Mouse (Mus musculus) hindbrain, embryonic 11.5 days (tissue): ENCODE results near the gene Kcng4. TPM values are rescaled to one million over a fixed set of nuclear protein-coding genes. Genes with fewer than 3 reads are reported as not detected.

Experiments used
- ATAC-seq: fragments of 200-750 bp; cut with Nextera tagmentation; 2 replicates; pipeline ENCODE4 v1.8.0; 2017; ENCODE audit warnings: mild to moderate bottlenecking, moderate TSS enrichment, moderate library complexity; ENCODE audit not compliant: low FRiP score
- DNase-seq: peaks from one replicate; pipeline ENCODE4 v3.0.0-alpha.2; 2015; ENCODE audit warnings: low spot score
- H3K27ac ChIP-seq: fragments of 300-500 bp; sonication (generic); 2 replicates; pipeline ENCODE4 v1.5.1; 2014; ENCODE audit warnings: mild to moderate bottlenecking, low read depth, low read length
- H3K27me3 ChIP-seq: fragments of 300-500 bp; sonication (generic); 2 replicates; pipeline ENCODE4 v1.6.1; 2014; ENCODE audit warnings: mild to moderate bottlenecking, low read length, moderate library complexity, mixed read lengths; ENCODE audit not compliant: control insufficient read depth, insufficient read depth
- H3K36me3 ChIP-seq: fragments of 300-500 bp; sonication (generic); 2 replicates; pipeline ENCODE4 v1.6.1; 2014; ENCODE audit warnings: mild to moderate bottlenecking, low read length, moderate library complexity, mixed read lengths; ENCODE audit not compliant: control insufficient read depth, insufficient read depth
- H3K4me1 ChIP-seq: fragments of 300-500 bp; sonication (generic); replicated peaks from 2 replicates; pipeline ENCODE4 v1.6.1; 2014; ENCODE audit warnings: low read length, mixed read lengths; ENCODE audit not compliant: control insufficient read depth, insufficient read depth
- H3K4me2 ChIP-seq: fragments of 300-500 bp; sonication (generic); replicated peaks from 2 replicates; pipeline ENCODE4 v1.6.1; 2014; ENCODE audit warnings: mild to moderate bottlenecking, low read depth, low read length
- H3K4me3 ChIP-seq: fragments of 300-500 bp; sonication (generic); 2 replicates; pipeline ENCODE4 v1.5.1; 2014; ENCODE audit warnings: low read depth, low read length
- H3K9ac ChIP-seq: fragments of 300-500 bp; sonication (generic); 2 replicates; pipeline ENCODE4 v1.6.1; 2014; ENCODE audit warnings: low read depth, low read length
- H3K9me3 ChIP-seq: fragments of 300-500 bp; sonication (generic); 2 replicates; pipeline ENCODE4 v1.6.1; 2016; ENCODE audit warnings: low read length; ENCODE audit not compliant: control insufficient read depth
- WGBS: fragments of 180-500 bp; shearing (Covaris S2); extraction: QIAGEN DNeasy Blood & Tissue Kit; methylation state at CpG from one replicate; pipeline ENCODE4 v1.1.7; 2014; 5-methylcytosine and 5-hydroxymethylcytosine counted together
- polyA plus RNA-seq: library from polyadenylated mRNA; unstranded; fragments of >200 nt; fragmentation: Nextera tagmentation; extraction: Ambion mirVana; gene quantifications from 2 replicates; pipeline ENCODE4 v1.2.1, GENCODE M21; 2014

Kcng4 gene
- 0.10 TPM in 1 of 2 replicates, not detected in the other for polyA plus RNA-seq

DNA sequence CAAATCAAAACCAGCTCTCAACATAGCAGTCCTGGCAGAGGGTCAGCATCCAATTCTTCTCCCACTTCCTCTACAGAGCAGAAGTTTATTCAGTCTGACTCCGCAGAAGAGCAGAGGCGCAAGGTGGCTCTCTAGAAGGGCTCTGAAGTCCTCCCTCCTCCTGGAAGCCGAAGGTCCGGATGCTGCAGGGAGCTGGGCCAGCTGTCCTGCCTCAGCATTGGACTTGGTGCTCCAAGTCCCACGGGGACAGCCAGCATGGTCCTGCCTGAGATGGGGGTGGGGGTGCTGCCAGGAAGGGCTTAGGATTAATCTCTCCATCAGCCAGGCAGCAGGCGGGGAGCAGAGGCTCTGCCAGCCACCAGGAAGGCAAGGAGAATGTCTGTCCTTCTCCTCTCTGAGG lies at the start of gene Kcng4:
Gene Kcng4, minus strand, starts transcription at position 303 of the 400 bp plus-strand sequence.
- no peak within 1 kb of the TSS for H3K4me2 ChIP-seq
- no peak within 1 kb of the TSS for H3K4me3 ChIP-seq
- H3K27ac ChIP-seq = no peak within 1 kb of the TSS
- ATAC-seq = no peak
- 47% methylated on average over 6 of the region's 6 CpGs for WGBS
- no peaks in the 10 kb centered on the region for H3K27me3 ChIP-seq
- no peaks in the 10 kb centered on the region for H3K9me3 ChIP-seq
- H3K4me1 ChIP-seq = peaks cover 6% of the 10 kb centered on the region; the same call in 1 of the 2 replicates
- H3K9ac ChIP-seq = no peak within 1 kb of the TSS
- no peaks in the 10 kb centered on the region for H3K36me3 ChIP-seq
- DNase-seq = no peak

- no peak for ATAC-seq
- no peaks in the 10 kb centered on the region for H3K4me1 ChIP-seq
- H3K9ac ChIP-seq = no peak overlapping the region
- no peaks in the 10 kb centered on the region for H3K27me3 ChIP-seq
- no peaks in the 10 kb centered on the region for H3K36me3 ChIP-seq
- DNase-seq = no peak
- WGBS = 73% methylated on average over 14 of the region's 14 CpGs
- H3K4me2 ChIP-seq = no peak overlapping the region
- no peaks in the 10 kb centered on the region for H3K9me3 ChIP-seq
- H3K4me3 ChIP-seq = no peak overlapping the region
- H3K27ac ChIP-seq = no peak overlapping the region
These were observed 43.7 kb upstream of the Kcng4 start for GRCm38 (mm10) chr8:119679184-119679583.

DNA sequence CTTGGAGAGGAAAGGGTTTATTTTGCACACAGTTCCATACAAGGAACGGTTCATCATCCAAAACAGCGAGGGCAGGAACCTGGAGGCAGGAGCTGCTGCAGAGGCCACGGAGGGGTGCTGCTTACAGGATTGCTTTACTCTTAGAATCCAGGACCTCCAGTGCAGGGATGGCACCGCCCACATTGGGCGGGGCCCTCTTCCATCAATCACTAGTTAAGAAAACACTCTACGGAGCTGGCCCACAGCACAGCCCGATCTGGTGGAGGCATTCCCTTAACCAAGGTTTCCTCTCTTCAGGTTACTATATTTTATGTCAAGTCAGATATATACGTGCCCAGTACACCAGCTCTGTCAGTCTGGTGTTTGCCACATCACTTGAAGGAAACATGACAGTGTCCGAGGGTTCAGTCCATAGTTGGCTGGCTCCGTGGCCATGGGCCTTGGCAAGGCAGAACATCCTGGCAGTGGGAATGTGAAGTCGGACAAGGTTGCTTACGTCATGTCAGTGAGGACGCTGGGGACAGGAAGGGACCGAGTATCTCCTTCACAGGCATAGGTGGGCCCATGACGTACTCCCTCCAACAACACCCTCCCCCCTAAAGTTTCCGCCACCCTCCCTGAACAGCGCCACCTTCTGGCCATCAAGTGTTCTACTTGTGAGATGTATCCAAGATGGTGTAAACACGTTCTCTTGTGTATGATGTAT lies 42.8 kb upstream of the Kcng4 start:
- no peak overlapping the region for H3K27ac ChIP-seq
- 11% methylated on average over 18 of the region's 18 CpGs for WGBS
- H3K9ac ChIP-seq = no peak overlapping the region
- H3K4me1 ChIP-seq = no peaks in the 10 kb centered on the region
- H3K4me2 ChIP-seq = peak overlapping the region; percentile 36
- H3K36me3 ChIP-seq = no peaks in the 10 kb centered on the region
- no peaks in the 10 kb centered on the region for H3K27me3 ChIP-seq
- DNase-seq = peak; percentile 79
- H3K9me3 ChIP-seq = no peaks in the 10 kb centered on the region
- no peak overlapping the region for H3K4me3 ChIP-seq
- peak; percentile 48; the same call in 1 of the 2 replicates for ATAC-seq

DNA sequence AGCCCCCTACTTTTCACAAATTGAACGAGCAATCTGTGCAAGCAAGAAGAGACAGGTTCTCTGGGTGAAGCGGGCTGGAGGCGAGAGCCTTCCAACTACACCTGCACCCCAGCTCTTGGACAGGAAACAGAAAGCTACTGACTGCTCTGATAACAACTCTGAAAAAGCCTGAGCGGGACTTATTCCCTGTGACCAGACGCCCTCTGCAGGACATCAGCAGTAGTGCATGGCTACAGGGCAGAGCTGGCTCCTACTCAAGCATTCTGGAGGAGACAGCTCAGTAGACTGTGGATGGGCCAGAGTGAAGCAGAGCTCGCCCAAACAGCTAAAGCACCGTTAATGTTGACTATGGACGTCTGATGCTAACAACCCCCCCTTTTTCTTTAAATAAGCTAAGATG lies 40.9 kb upstream of the Kcng4 start:
- no peak overlapping the region for H3K4me3 ChIP-seq
- no peak overlapping the region for H3K9ac ChIP-seq
- 29% methylated on average over 8 of the region's 8 CpGs for WGBS
- H3K36me3 ChIP-seq = no peaks in the 10 kb centered on the region
- no peak overlapping the region for H3K4me2 ChIP-seq
- no peak overlapping the region for H3K27ac ChIP-seq
- peak; percentile 94 for DNase-seq
- H3K4me1 ChIP-seq = no peaks in the 10 kb centered on the region
- no peak for ATAC-seq
- H3K27me3 ChIP-seq = no peaks in the 10 kb centered on the region
- H3K9me3 ChIP-seq = no peaks in the 10 kb centered on the region

GRCm38 (mm10) chr8:119675457-119675856 lies 40.0 kb upstream of the Kcng4 start:
- H3K27ac ChIP-seq = no peak overlapping the region
- H3K27me3 ChIP-seq = no peaks in the 10 kb centered on the region
- no peaks in the 10 kb centered on the region for H3K9me3 ChIP-seq
- H3K4me2 ChIP-seq = no peak overlapping the region
- 72% methylated on average over 5 of the region's 5 CpGs for WGBS
- H3K9ac ChIP-seq = no peak overlapping the region
- H3K4me1 ChIP-seq = no peaks in the 10 kb centered on the region
- H3K4me3 ChIP-seq = no peak overlapping the region
- DNase-seq (no peak), ATAC-seq (no peak)
- no peaks in the 10 kb centered on the region for H3K36me3 ChIP-seq

DNA sequence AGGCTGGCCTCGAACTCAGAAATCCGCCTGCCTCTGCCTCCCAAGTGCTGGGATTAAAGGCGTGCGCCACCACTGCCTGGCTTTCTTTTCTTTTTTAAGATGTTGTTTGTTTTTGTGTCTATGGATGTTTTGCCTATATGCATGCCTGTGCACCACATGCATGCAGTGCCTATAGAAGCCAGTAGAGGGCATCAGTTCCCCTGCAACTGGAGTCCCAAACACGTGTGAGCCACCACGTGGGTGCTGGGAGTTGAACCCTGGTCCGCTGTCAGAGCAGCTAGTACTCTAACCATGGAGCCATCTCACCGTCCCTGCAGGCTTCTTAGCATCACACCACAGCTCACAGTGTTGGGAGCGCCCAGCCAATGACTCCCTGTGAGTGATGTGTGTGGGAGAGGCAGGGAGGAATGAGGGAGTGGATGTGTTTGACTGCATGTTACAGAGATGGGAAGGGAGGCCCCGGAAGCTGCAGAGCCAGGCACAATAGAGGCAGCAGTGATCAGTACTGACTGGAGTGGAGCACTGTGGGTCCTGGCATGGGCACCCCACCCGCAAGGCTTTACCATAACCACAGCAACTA lies 38.6 kb upstream of the Kcng4 start:
- no peaks in the 10 kb centered on the region for H3K9me3 ChIP-seq
- no peak for ATAC-seq
- DNase-seq = no peak
- H3K9ac ChIP-seq = no peak overlapping the region
- H3K27me3 ChIP-seq = no peaks in the 10 kb centered on the region
- no peaks in the 10 kb centered on the region for H3K36me3 ChIP-seq
- H3K4me2 ChIP-seq = no peak overlapping the region
- no peak overlapping the region for H3K27ac ChIP-seq
- H3K4me3 ChIP-seq = no peak overlapping the region
- H3K4me1 ChIP-seq = no peaks in the 10 kb centered on the region
- WGBS = 77% methylated on average over 9 of the region's 11 CpGs

GRCm38 (mm10) chr8:119670419-119671091 lies 35.1 kb upstream of the Kcng4 start:
- H3K27me3 ChIP-seq = no peaks in the 10 kb centered on the region
- no peaks in the 10 kb centered on the region for H3K9me3 ChIP-seq
- H3K4me3 ChIP-seq = no peak overlapping the region
- no peaks in the 10 kb centered on the region for H3K36me3 ChIP-seq
- 63% methylated on average over 16 of the region's 16 CpGs for WGBS
- no peaks in the 10 kb centered on the region for H3K4me1 ChIP-seq
- H3K9ac ChIP-seq = no peak overlapping the region
- DNase-seq (no peak), ATAC-seq (no peak)
- H3K27ac ChIP-seq = no peak overlapping the region
- no peak overlapping the region for H3K4me2 ChIP-seq

- Histone ChIP-seq H3K27me3 (no peaks in the 10 kb centered on the region; the same call in 1 of the 2 replicates), H3K36me3 (no peaks in the 10 kb centered on the region), H3K4me2 (no peak overlapping the region), H3K4me3 (no peak overlapping the region), H3K4me1 (no peaks in the 10 kb centered on the region), H3K9me3 (no peaks in the 10 kb centered on the region), H3K27ac (no peak overlapping the region), H3K9ac (no peak overlapping the region)
- DNase-seq = no peak
- 60% methylated on average over 12 of the region's 12 CpGs for WGBS
- ATAC-seq = no peak
These were observed 33.8 kb upstream of the Kcng4 start for GRCm38 (mm10) chr8:119669284-119669683.
